Mouse (Mus musculus): ENCODE results near the gene 4930522H14Rik. TPM values are rescaled to one million over a fixed set of nuclear protein-coding genes. Genes with fewer than 3 reads are reported as not detected.

4930522H14Rik gene
- total and polyA plus RNA-seq, 3 experiments = 0.82 TPM; not detected in 2

- no peaks in the 10 kb centered on the region for H3K36me3 ChIP-seq (replicated peaks)
- no peaks in the 10 kb centered on the region for H3K9me3 ChIP-seq (replicated peaks)
- no peak for DNase-seq (ENCODE audit: low spot score)
- H3K4me3 ChIP-seq (ENCODE audit: low read depth, low read length) = no peak overlapping the region
- no peak for TF ChIP-seq GATA1 (IDR thresholded peaks at IDR 0.05; ENCODE audit: borderline replicate concordance, low read length)
- TF ChIP-seq TAL1 (conservative IDR thresholded peaks at IDR 0.05; ENCODE audit: low read depth, low read length) = no peak
- no peak for TF ChIP-seq GATA2 (IDR thresholded peaks at IDR 0.05; ENCODE audit: borderline replicate concordance, low read depth, low read length)
- no peak for TF ChIP-seq CTCF (IDR thresholded peaks at IDR 0.05; ENCODE audit: low read depth, low read length)
- no peak for TF ChIP-seq POLR2AphosphoS5 (IDR thresholded peaks at IDR 0.05; ENCODE audit: insufficient replicate concordance, low read depth, low read length)
- no peaks in the 10 kb centered on the region for H3K4me1 ChIP-seq (ENCODE audit: insufficient read depth, low read depth, low read length)
- H3K27me3 ChIP-seq (ENCODE audit: insufficient read depth, low read length) = peaks cover 15% of the 10 kb centered on the region
- no peak for ATAC-seq (ENCODE audit: extremely low read depth, insufficient number of reproducible peaks, low FRiP score, poor library complexity, severe bottlenecking)
Observed at GRCm38 (mm10) chr4:109569421-109569820, 38.3 kb upstream of the 4930522H14Rik start.

- Histone ChIP-seq H3K27me3 (ENCODE audit: insufficient read depth, low read length) (peaks cover 11% of the 10 kb centered on the region), H3K36me3 (replicated peaks) (no peaks in the 10 kb centered on the region), H3K4me1 (ENCODE audit: insufficient read depth, low read depth, low read length) (no peaks in the 10 kb centered on the region), H3K4me3 (ENCODE audit: low read depth, low read length) (no peak overlapping the region), H3K9me3 (replicated peaks) (no peaks in the 10 kb centered on the region)
- TF ChIP-seq POLR2AphosphoS5 (IDR thresholded peaks at IDR 0.05; ENCODE audit: insufficient replicate concordance, low read depth, low read length) = no peak
- TF ChIP-seq GATA2 (IDR thresholded peaks at IDR 0.05; ENCODE audit: borderline replicate concordance, low read depth, low read length) = no peak
- TF ChIP-seq GATA1 (IDR thresholded peaks at IDR 0.05; ENCODE audit: borderline replicate concordance, low read length) = no peak
- TF ChIP-seq CTCF (IDR thresholded peaks at IDR 0.05; ENCODE audit: low read depth, low read length) = no peak
- no peak for TF ChIP-seq TAL1 (conservative IDR thresholded peaks at IDR 0.05; ENCODE audit: low read depth, low read length)
- ATAC-seq (ENCODE audit: extremely low read depth, insufficient number of reproducible peaks, low FRiP score, poor library complexity, severe bottlenecking) (no peak), DNase-seq (ENCODE audit: low spot score) (no peak)
Observed at GRCm38 (mm10) chr4:109568959-109569358, 37.9 kb upstream of the 4930522H14Rik start.

GRCm38 (mm10) chr4:109564711-109565110 is 33.6 kb upstream of the 4930522H14Rik start:
- DNase-seq (ENCODE audit: low spot score) (no peak), ATAC-seq (ENCODE audit: extremely low read depth, insufficient number of reproducible peaks, low FRiP score, poor library complexity, severe bottlenecking) (no peak)
- Histone ChIP-seq H3K9me3 (replicated peaks) (0 out of 2 replicates have a peak, but pooled peaks cover 2% of the 10 kb centered on the region), H3K4me1 (ENCODE audit: insufficient read depth, low read depth, low read length) (no peaks in the 10 kb centered on the region), H3K27me3 (ENCODE audit: insufficient read depth, low read length) (0 out of 2 replicates have a peak, but pooled peaks cover 2% of the 10 kb centered on the region), H3K4me3 (ENCODE audit: low read depth, low read length) (no peak overlapping the region), H3K36me3 (replicated peaks) (no peaks in the 10 kb centered on the region)
- TF ChIP-seq GATA1 (IDR thresholded peaks at IDR 0.05; ENCODE audit: borderline replicate concordance, low read length) = no peak
- no peak for TF ChIP-seq POLR2AphosphoS5 (IDR thresholded peaks at IDR 0.05; ENCODE audit: insufficient replicate concordance, low read depth, low read length)
- TF ChIP-seq GATA2 (IDR thresholded peaks at IDR 0.05; ENCODE audit: borderline replicate concordance, low read depth, low read length) = no peak
- TF ChIP-seq TAL1 (conservative IDR thresholded peaks at IDR 0.05; ENCODE audit: low read depth, low read length) = no peak
- TF ChIP-seq CTCF (IDR thresholded peaks at IDR 0.05; ENCODE audit: low read depth, low read length) = no peak

- no peaks in the 10 kb centered on the region for H3K36me3 ChIP-seq (replicated peaks)
- H3K9me3 ChIP-seq (replicated peaks) = peaks cover 5% of the 10 kb centered on the region; the same call in 1 of the 2 replicates
- ATAC-seq (ENCODE audit: extremely low read depth, insufficient number of reproducible peaks, low FRiP score, poor library complexity, severe bottlenecking) (peak; percentile 28), DNase-seq (ENCODE audit: low spot score) (no peak)
- H3K4me3 ChIP-seq (ENCODE audit: low read depth, low read length) = no peak overlapping the region
- TF ChIP-seq GATA2 (IDR thresholded peaks at IDR 0.05; ENCODE audit: borderline replicate concordance, low read depth, low read length) (no peak), POLR2AphosphoS5 (IDR thresholded peaks at IDR 0.05; ENCODE audit: insufficient replicate concordance, low read depth, low read length) (no peak), TAL1 (conservative IDR thresholded peaks at IDR 0.05; ENCODE audit: low read depth, low read length) (no peak), GATA1 (IDR thresholded peaks at IDR 0.05; ENCODE audit: borderline replicate concordance, low read length) (no peak), CTCF (IDR thresholded peaks at IDR 0.05; ENCODE audit: low read depth, low read length) (no peak)
- peaks cover 9% of the 10 kb centered on the region for H3K4me1 ChIP-seq (ENCODE audit: insufficient read depth, low read depth, low read length)
- peaks cover 9% of the 10 kb centered on the region for H3K27me3 ChIP-seq (ENCODE audit: insufficient read depth, low read length)
Observed at GRCm38 (mm10) chr4:109550338-109551150, 19.4 kb upstream of the 4930522H14Rik start.

GRCm38 (mm10) chr4:109547306-109547705 is 16.2 kb upstream of the 4930522H14Rik start:
- ATAC-seq (ENCODE audit: extremely low read depth, insufficient number of reproducible peaks, low FRiP score, poor library complexity, severe bottlenecking) (no peak; the same call in 1 of the 2 replicates), DNase-seq (ENCODE audit: low spot score) (no peak)
- H3K27me3 ChIP-seq (ENCODE audit: insufficient read depth, low read length) = peaks cover 11% of the 10 kb centered on the region
- no peak overlapping the region for H3K4me3 ChIP-seq (ENCODE audit: low read depth, low read length)
- peaks cover 9% of the 10 kb centered on the region for H3K4me1 ChIP-seq (ENCODE audit: insufficient read depth, low read depth, low read length)
- H3K36me3 ChIP-seq (replicated peaks) = no peaks in the 10 kb centered on the region
- no peak for TF ChIP-seq TAL1 (conservative IDR thresholded peaks at IDR 0.05; ENCODE audit: low read depth, low read length)
- TF ChIP-seq POLR2AphosphoS5 (IDR thresholded peaks at IDR 0.05; ENCODE audit: insufficient replicate concordance, low read depth, low read length) = no peak
- no peak for TF ChIP-seq GATA1 (IDR thresholded peaks at IDR 0.05; ENCODE audit: borderline replicate concordance, low read length)
- no peak for TF ChIP-seq GATA2 (IDR thresholded peaks at IDR 0.05; ENCODE audit: borderline replicate concordance, low read depth, low read length)
- TF ChIP-seq CTCF (IDR thresholded peaks at IDR 0.05; ENCODE audit: low read depth, low read length) = no peak
- no peaks in the 10 kb centered on the region for H3K9me3 ChIP-seq (replicated peaks)

- no peaks in the 10 kb centered on the region for H3K36me3 ChIP-seq (replicated peaks)
- H3K4me3 ChIP-seq (ENCODE audit: low read depth, low read length) = no peak overlapping the region
- H3K4me1 ChIP-seq (ENCODE audit: insufficient read depth, low read depth, low read length) = peaks cover 9% of the 10 kb centered on the region
- TF ChIP-seq GATA1 (IDR thresholded peaks at IDR 0.05; ENCODE audit: borderline replicate concordance, low read length) = no peak
- TF ChIP-seq TAL1 (conservative IDR thresholded peaks at IDR 0.05; ENCODE audit: low read depth, low read length) = no peak
- TF ChIP-seq POLR2AphosphoS5 (IDR thresholded peaks at IDR 0.05; ENCODE audit: insufficient replicate concordance, low read depth, low read length) = no peak
- no peak for TF ChIP-seq CTCF (IDR thresholded peaks at IDR 0.05; ENCODE audit: low read depth, low read length)
- no peak for TF ChIP-seq GATA2 (IDR thresholded peaks at IDR 0.05; ENCODE audit: borderline replicate concordance, low read depth, low read length)
- no peaks in the 10 kb centered on the region for H3K9me3 ChIP-seq (replicated peaks)
- DNase-seq (ENCODE audit: low spot score) (no peak), ATAC-seq (ENCODE audit: extremely low read depth, insufficient number of reproducible peaks, low FRiP score, poor library complexity, severe bottlenecking) (no peak)
- peaks cover 11% of the 10 kb centered on the region for H3K27me3 ChIP-seq (ENCODE audit: insufficient read depth, low read length)
Observed at GRCm38 (mm10) chr4:109546538-109546937, 15.4 kb upstream of the 4930522H14Rik start.

Data from G1E (cell line).